In genomic region chr10:19007897-19008606, GRCm38 (mm10) we compare ENCODE assay signal across 14 mouse cellular contexts. TPM values are rescaled to one million over a fixed set of nuclear protein-coding genes. Genes with fewer than 3 reads are reported as not detected.
DNase-seq lines count a peak whose midpoint lies in the region; ATAC-seq and TF ChIP-seq lines count a peak whose summit lies in the region.
"Had no signal": no experiment of that assay in that cellular context is flagged by ENCODE, and none has a peak within 500 bp of the region (broad histone marks: within the 10 kb centered on the region; RNA-seq: fewer than 3 reads in every experiment).

No protein-coding gene starts in this region.

- H3K27ac ChIP-seq in heart, embryonic 10.5 days = peak overlapping the region; percentile 67
- H3K27ac ChIP-seq in heart, embryonic 11.5 days (ENCODE audit: low read depth, low read length) = no peak overlapping the region
- peak overlapping the region; percentile 85 for H3K27ac ChIP-seq in liver, postnatal 0 days (ENCODE audit: low read depth)
- H3K27ac ChIP-seq in liver, embryonic 12.5 days = no peak overlapping the region
- peak overlapping the region; percentile 25 for H3K27ac ChIP-seq in intestine, embryonic 15.5 days
- H3K27ac ChIP-seq in stomach, embryonic 15.5 days = no peak overlapping the region; the same call in 1 of the 2 replicates
- H3K27ac ChIP-seq: hindbrain, postnatal 0 days had no signal

- H3K9ac ChIP-seq in heart, embryonic 11.5 days (ENCODE audit: low read depth, low read length) = no peak overlapping the region
- H3K9ac ChIP-seq in liver, postnatal 0 days (replicated peaks) = peak overlapping the region; percentile 5; the same call in 1 of the 2 replicates
- H3K9ac ChIP-seq in liver, embryonic 12.5 days = no peak overlapping the region
- no peak overlapping the region for H3K9ac ChIP-seq in intestine, embryonic 15.5 days
- H3K9ac ChIP-seq in stomach, embryonic 15.5 days = no peak overlapping the region

- no peak for ATAC-seq in heart, embryonic 11.5 days (replicated peaks; ENCODE audit: insufficient number of reproducible peaks, low FRiP score, low TSS enrichment)
- ATAC-seq in liver, postnatal 0 days = no peak
- ATAC-seq in liver, embryonic 12.5 days = no peak
- ATAC-seq in intestine, embryonic 15.5 days = peak; percentile 90
- peak; percentile 65; the same call in 1 of the 2 replicates for ATAC-seq in stomach, embryonic 15.5 days (ENCODE audit: insufficient read depth, low FRiP score, low read depth)
- ATAC-seq: hindbrain, postnatal 0 days; midbrain, embryonic 16.5 days had no signal

- TF ChIP-seq CTCF in liver, postnatal 0 days (IDR thresholded peaks at IDR 0.05; ENCODE audit: low read depth) = no peak

- H3K4me3 ChIP-seq in heart, embryonic 10.5 days = no peak overlapping the region
- H3K4me3 ChIP-seq in heart, embryonic 11.5 days (ENCODE audit: low read depth, low read length) = no peak overlapping the region
- H3K4me3 ChIP-seq in liver, postnatal 0 days (ENCODE audit: low read depth, low read length) = no peak overlapping the region
- no peak overlapping the region for H3K4me3 ChIP-seq in liver, embryonic 12.5 days
- no peak overlapping the region for H3K4me3 ChIP-seq in intestine, embryonic 15.5 days (replicated peaks)
- H3K4me3 ChIP-seq in stomach, embryonic 15.5 days (replicated peaks) = no peak overlapping the region

- intact Hi-C loops in left cerebral cortex, postnatal 25 days (cut with DNase I) = no loop called here

- peaks cover 21% of the 10 kb centered on the region for H3K4me1 ChIP-seq in heart, embryonic 10.5 days
- H3K4me1 ChIP-seq in heart, embryonic 11.5 days (ENCODE audit: control insufficient read depth, insufficient read depth, low read length) = peaks cover 13% of the 10 kb centered on the region
- H3K4me1 ChIP-seq in liver, postnatal 0 days (ENCODE audit: insufficient read depth) = peaks cover 36% of the 10 kb centered on the region
- H3K4me1 ChIP-seq in liver, embryonic 12.5 days = 0 out of 2 replicates have a peak, but pooled peaks cover 4% of the 10 kb centered on the region
- H3K4me1 ChIP-seq in intestine, embryonic 15.5 days (replicated peaks) = no peaks in the 10 kb centered on the region
- H3K4me1 ChIP-seq in stomach, embryonic 15.5 days = no peaks in the 10 kb centered on the region

- WGBS in heart, embryonic 10.5 days = 37% methylated on average over 8 of the region's 8 CpGs
- WGBS in heart, embryonic 11.5 days (ENCODE audit: insufficient replicate concordance) = 36% methylated on average over 8 of the region's 8 CpGs
- 70% methylated on average over 8 of the region's 8 CpGs for WGBS in liver, postnatal 0 days (ENCODE audit: insufficient replicate concordance)
- WGBS in liver, embryonic 12.5 days (ENCODE audit: insufficient replicate concordance) = 68% methylated on average over 8 of the region's 8 CpGs
- WGBS in intestine, embryonic 15.5 days = 52% methylated on average over 8 of the region's 8 CpGs
- 55% methylated on average over 8 of the region's 8 CpGs for WGBS in stomach, embryonic 15.5 days

- TF ChIP-seq EP300 in liver, postnatal 0 days (IDR thresholded peaks at IDR 0.05; ENCODE audit: low read depth) = no peak

- no peak overlapping the region for H3K4me2 ChIP-seq in heart, embryonic 11.5 days
- H3K4me2 ChIP-seq in liver, postnatal 0 days (ENCODE audit: low read depth, low read length) = 0 out of 2 replicates have a peak overlapping the region, but pooled peaks have one; percentile 65
- H3K4me2 ChIP-seq in liver, embryonic 12.5 days = no peak overlapping the region
- no peak overlapping the region for H3K4me2 ChIP-seq in intestine, embryonic 15.5 days (replicated peaks)
- no peak overlapping the region for H3K4me2 ChIP-seq in stomach, embryonic 15.5 days

- H3K27me3 ChIP-seq in heart, embryonic 10.5 days (ENCODE audit: insufficient read depth, poor library complexity, severe bottlenecking) = no peaks in the 10 kb centered on the region
- H3K27me3 ChIP-seq in heart, embryonic 11.5 days (ENCODE audit: control insufficient read depth, insufficient read depth, low read length) = no peaks in the 10 kb centered on the region
- no peaks in the 10 kb centered on the region for H3K27me3 ChIP-seq in liver, postnatal 0 days (ENCODE audit: insufficient read depth, low read length)
- H3K27me3 ChIP-seq in liver, embryonic 12.5 days (replicated peaks) = no peaks in the 10 kb centered on the region
- no peaks in the 10 kb centered on the region for H3K27me3 ChIP-seq in intestine, embryonic 15.5 days (replicated peaks)
- no peaks in the 10 kb centered on the region for H3K27me3 ChIP-seq in stomach, embryonic 15.5 days (replicated peaks)

- no peaks in the 10 kb centered on the region for H3K9me3 ChIP-seq in heart, embryonic 10.5 days
- no peaks in the 10 kb centered on the region for H3K9me3 ChIP-seq in heart, embryonic 11.5 days (replicated peaks; ENCODE audit: control insufficient read depth, low read length)
- H3K9me3 ChIP-seq in liver, postnatal 0 days (ENCODE audit: low read length) = no peaks in the 10 kb centered on the region
- H3K9me3 ChIP-seq in liver, embryonic 12.5 days (replicated peaks) = no peaks in the 10 kb centered on the region
- no peaks in the 10 kb centered on the region for H3K9me3 ChIP-seq in intestine, embryonic 15.5 days
- H3K9me3 ChIP-seq in stomach, embryonic 15.5 days = no peaks in the 10 kb centered on the region

- no peak for DNase-seq in heart, embryonic 10.5 days (ENCODE audit: low spot score)
- DNase-seq in liver, postnatal 0 days = no peak
- DNase-seq in left cerebral cortex, postnatal 25 days (ENCODE audit: low spot score in 2 of 2) = no peak
- no peak for DNase-seq in layer of hippocampus, adult 9-10 months (ENCODE audit: low spot score)
- DNase-seq: adrenal gland, postnatal 14 days; cerebellum, postnatal 14 days; heart, postnatal 14 days; thymus, postnatal 14 days had no signal

- H3K36me3 ChIP-seq in heart, embryonic 10.5 days = peaks cover 38% of the 10 kb centered on the region
- peaks cover 10% of the 10 kb centered on the region; the same call in 1 of the 2 replicates for H3K36me3 ChIP-seq in heart, embryonic 11.5 days (ENCODE audit: control insufficient read depth, insufficient read depth, low read length)
- peaks cover 54% of the 10 kb centered on the region for H3K36me3 ChIP-seq in liver, postnatal 0 days (replicated peaks; ENCODE audit: insufficient read depth, low read length)
- H3K36me3 ChIP-seq in liver, embryonic 12.5 days = peaks cover 15% of the 10 kb centered on the region; the same call in 1 of the 2 replicates
- H3K36me3 ChIP-seq in intestine, embryonic 15.5 days = peaks cover 14% of the 10 kb centered on the region; the same call in 1 of the 2 replicates
- 0 out of 2 replicates have a peak, but pooled peaks cover 2% of the 10 kb centered on the region for H3K36me3 ChIP-seq in stomach, embryonic 15.5 days

RNA-seq across cellular contexts. Expression of gene Tnfaip3, which starts 7.4 kb away (rescaled TPM):
- 1.6 and 3.7 TPM in 2 replicates for polyA plus RNA-seq in heart, embryonic 10.5 days (2016; fragmentation: Nextera tagmentation; extraction: Ambion mirVana)
- polyA plus RNA-seq in heart, embryonic 11.5 days (2014; fragmentation: Nextera tagmentation; extraction: Ambion mirVana) = 3.0 and 3.9 TPM in 2 replicates
- 0.89 and 1.3 TPM in 2 replicates for polyA plus RNA-seq in liver, postnatal 0 days (2015; fragmentation: Nextera tagmentation; extraction: Ambion mirVana)
- polyA plus RNA-seq in liver, embryonic 12.5 days (2016; fragmentation: Nextera tagmentation; extraction: Ambion mirVana) = 0.80 and 1.2 TPM in 2 replicates
- 3.4 and 3.9 TPM in 2 replicates for polyA plus RNA-seq in intestine, embryonic 15.5 days (2015; fragmentation: Nextera tagmentation; extraction: Ambion mirVana)
- 2.6 TPM in 2 replicates for polyA plus RNA-seq in stomach, embryonic 15.5 days (2015; fragmentation: Nextera tagmentation; extraction: Ambion mirVana)
- total RNA-seq in left cerebral cortex, postnatal 25 days (2021) = 1 to 10 TPM; 5.1 to 5.3 TPM

Comparison
In these comparisons a context has a peak if more than half of its experiments do, and no peak if none do; other contexts are left out.
1. H3K27ac ChIP-seq: peak in heart, embryonic 10.5 days (single experiment), liver, postnatal 0 days (single experiment) and intestine, embryonic 15.5 days (single experiment); none in heart, embryonic 11.5 days (single experiment), liver, embryonic 12.5 days (single experiment) and stomach, embryonic 15.5 days (single experiment).
2. ATAC-seq: peak in intestine, embryonic 15.5 days (single experiment) and stomach, embryonic 15.5 days (single experiment); none in heart, embryonic 11.5 days (single experiment), liver, postnatal 0 days (single experiment) and liver, embryonic 12.5 days (single experiment).